Mouse (Mus musculus) G1E (cell line): ENCODE results near the gene Sorcs2.

Experiments
- CTCF ChIP-seq: IDR thresholded peaks from 2 replicates; pipeline ENCODE4 v1.5.1; 2012; ENCODE audit warnings: low read depth, low read length, inconsistent platforms, mixed read lengths
- GATA1 ChIP-seq: IDR thresholded peaks from 2 replicates; pipeline ENCODE4 v1.6.1; 2012; ENCODE audit warnings: borderline replicate concordance, low read length, inconsistent platforms, mixed read lengths

DNA sequence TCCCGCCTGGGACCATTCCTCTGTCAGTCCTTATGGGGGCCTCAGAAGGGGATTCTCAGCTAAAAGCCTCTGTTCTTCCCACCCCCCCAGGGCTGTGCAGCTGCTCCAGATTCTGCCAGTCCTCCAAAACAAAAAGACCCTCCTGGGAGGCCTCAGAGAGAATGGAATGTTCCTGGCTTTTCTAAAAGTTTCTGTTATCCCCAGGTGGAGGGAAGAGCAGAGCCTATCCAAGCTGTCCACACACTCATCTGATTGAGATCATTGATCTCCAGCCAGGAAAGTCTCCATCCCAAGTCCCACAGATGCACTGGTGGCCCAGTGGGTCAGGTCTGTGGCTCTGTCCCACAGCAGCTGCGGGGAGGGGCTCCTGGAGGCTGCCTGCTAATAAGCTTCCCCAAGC lies 205.3 kb downstream of the Sorcs2 start:
- no peak for TF ChIP-seq CTCF
- no peak for TF ChIP-seq GATA1
